Mouse (Mus musculus) bone marrow, adult 2 months (tissue): ENCODE measurements around the gene Depdc5.

Source experiments
- CTCF ChIP-seq: fragments of 200-500 bp; IDR thresholded peaks from 2 replicates; pipeline ENCODE4 v1.5.1; 2011; ENCODE audit warnings: low read length, control low read depth; ENCODE audit not compliant: control insufficient read depth, insufficient read depth
- POLR2A ChIP-seq: fragments of 200-500 bp; IDR thresholded peaks from 2 replicates; pipeline ENCODE4 v1.6.1; 2011; ENCODE audit warnings: low read depth, mild to moderate bottlenecking, control low read depth, low read length, borderline replicate concordance; ENCODE audit not compliant: control insufficient read depth

GRCm38 (mm10) chr5:33006670-33007069 is 143.2 kb downstream of the Depdc5 start:
- no peak for TF ChIP-seq CTCF
- TF ChIP-seq POLR2A, result no peak
